Mouse (Mus musculus) midbrain, embryonic 14.5 days (tissue): ENCODE results near the gene Gm12355. TPM values are rescaled to one million over a fixed set of nuclear protein-coding genes. Genes with fewer than 3 reads are reported as not detected.

ENCODE experiments used
- ATAC-seq: fragments of 200-750 bp; cut with Nextera tagmentation; 2 replicates; pipeline ENCODE4 v1.8.0; 2017; ENCODE audit warnings: moderate number of reproducible peaks, moderate library complexity; ENCODE audit not compliant: low FRiP score, low TSS enrichment
- DNase-seq: peaks from one replicate; pipeline ENCODE4 v3.0.0-alpha.2; 2015
- H3K27ac ChIP-seq: fragments of 300-500 bp; sonication (generic); replicated peaks from 2 replicates; pipeline ENCODE4 v1.5.1; 2014; ENCODE audit warnings: mild to moderate bottlenecking, low read depth, low read length, moderate library complexity
- H3K27me3 ChIP-seq: fragments of 300-500 bp; sonication (generic); 2 replicates; pipeline ENCODE4 v1.6.1; 2014; ENCODE audit warnings: low read length, control low read depth, mixed read lengths; ENCODE audit not compliant: control insufficient read depth, insufficient read depth
- H3K36me3 ChIP-seq: fragments of 300-500 bp; sonication (generic); 2 replicates; pipeline ENCODE4 v1.6.1; 2014; ENCODE audit warnings: low read length, control low read depth; ENCODE audit not compliant: control insufficient read depth, insufficient read depth
- H3K4me1 ChIP-seq: fragments of 300-500 bp; sonication (generic); 2 replicates; pipeline ENCODE4 v1.6.1; 2014; ENCODE audit warnings: mild to moderate bottlenecking, antibody characterized with exemption, low read length, control low read depth; ENCODE audit not compliant: control insufficient read depth, insufficient read depth
- H3K4me2 ChIP-seq: fragments of 300-500 bp; sonication (generic); 2 replicates; pipeline ENCODE4 v1.6.1; 2014; ENCODE audit warnings: mild to moderate bottlenecking, low read length, moderate library complexity
- H3K4me3 ChIP-seq: fragments of 300-500 bp; sonication (generic); replicated peaks from 2 replicates; pipeline ENCODE4 v1.5.1; 2014; ENCODE audit warnings: low read depth, low read length
- H3K9ac ChIP-seq: fragments of 300-500 bp; sonication (generic); replicated peaks from 2 replicates; pipeline ENCODE4 v1.6.1; 2014; ENCODE audit warnings: mild to moderate bottlenecking, low read length, moderate library complexity
- H3K9me3 ChIP-seq: fragments of 300-500 bp; sonication (generic); 2 replicates; pipeline ENCODE4 v1.6.1; 2016; ENCODE audit warnings: low read length, control low read depth, mixed read lengths; ENCODE audit not compliant: control insufficient read depth
- WGBS: fragments of 180-500 bp; shearing (Covaris S2); extraction: QIAGEN DNeasy Blood & Tissue Kit; methylation state at CpG from one replicate; pipeline ENCODE4 v1.1.7; 2014; 5-methylcytosine and 5-hydroxymethylcytosine counted together
- polyA plus RNA-seq: library from polyadenylated mRNA; unstranded; fragments of >200 nt; fragmentation: Nextera tagmentation; extraction: Ambion mirVana; gene quantifications from 2 replicates; pipeline ENCODE4 v1.2.1, GENCODE M21; 2014

Gene Gm12355
- polyA plus RNA-seq, 1 experiment from 2014 or later = 0.71 TPM

DNA sequence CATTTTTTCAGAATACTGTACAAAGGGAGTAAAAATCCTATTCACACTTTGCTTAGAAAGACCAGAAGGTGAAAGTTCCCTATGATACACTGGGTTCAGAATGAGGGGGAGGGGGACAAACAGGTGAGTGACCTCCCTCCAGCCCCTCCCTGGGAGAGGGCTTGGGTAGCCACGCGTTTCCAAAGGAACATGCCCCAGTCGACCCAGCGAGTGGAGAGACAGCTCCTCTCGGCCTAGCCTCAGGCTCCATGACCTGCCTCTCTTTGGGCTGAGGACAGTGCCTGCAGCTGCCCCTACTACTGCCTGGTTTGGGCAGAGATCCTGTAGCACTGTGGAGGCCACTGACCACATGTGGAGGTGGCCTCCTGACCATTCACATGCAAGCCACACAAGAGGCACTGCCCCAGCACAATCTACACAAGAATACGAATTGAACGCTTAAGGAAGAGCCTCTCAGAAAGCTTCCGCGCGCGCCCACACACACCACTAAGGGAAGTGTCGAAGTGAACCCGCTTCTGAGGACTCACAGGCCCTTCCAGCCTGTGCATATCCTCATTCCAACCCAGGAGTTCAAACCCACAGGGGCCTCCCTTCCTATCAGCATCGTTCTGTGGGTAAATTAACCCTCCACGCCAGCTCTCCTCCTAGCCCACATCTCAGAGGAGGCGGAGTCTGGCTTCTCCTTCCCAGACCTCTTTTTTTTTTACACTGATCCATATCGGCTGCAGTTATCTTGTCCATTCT is 44.0 kb downstream of the Gm12355 start:
- peaks cover 34% of the 10 kb centered on the region for H3K36me3 ChIP-seq
- no peak overlapping the region for H3K4me2 ChIP-seq
- H3K27me3 ChIP-seq = no peaks in the 10 kb centered on the region
- no peak for DNase-seq
- 67% methylated on average over 17 of the region's 17 CpGs for WGBS
- no peak for ATAC-seq
- H3K9me3 ChIP-seq = no peaks in the 10 kb centered on the region
- H3K4me1 ChIP-seq = peaks cover 14% of the 10 kb centered on the region
- no peak overlapping the region for H3K9ac ChIP-seq
- no peak overlapping the region for H3K4me3 ChIP-seq
- no peak overlapping the region for H3K27ac ChIP-seq

DNA sequence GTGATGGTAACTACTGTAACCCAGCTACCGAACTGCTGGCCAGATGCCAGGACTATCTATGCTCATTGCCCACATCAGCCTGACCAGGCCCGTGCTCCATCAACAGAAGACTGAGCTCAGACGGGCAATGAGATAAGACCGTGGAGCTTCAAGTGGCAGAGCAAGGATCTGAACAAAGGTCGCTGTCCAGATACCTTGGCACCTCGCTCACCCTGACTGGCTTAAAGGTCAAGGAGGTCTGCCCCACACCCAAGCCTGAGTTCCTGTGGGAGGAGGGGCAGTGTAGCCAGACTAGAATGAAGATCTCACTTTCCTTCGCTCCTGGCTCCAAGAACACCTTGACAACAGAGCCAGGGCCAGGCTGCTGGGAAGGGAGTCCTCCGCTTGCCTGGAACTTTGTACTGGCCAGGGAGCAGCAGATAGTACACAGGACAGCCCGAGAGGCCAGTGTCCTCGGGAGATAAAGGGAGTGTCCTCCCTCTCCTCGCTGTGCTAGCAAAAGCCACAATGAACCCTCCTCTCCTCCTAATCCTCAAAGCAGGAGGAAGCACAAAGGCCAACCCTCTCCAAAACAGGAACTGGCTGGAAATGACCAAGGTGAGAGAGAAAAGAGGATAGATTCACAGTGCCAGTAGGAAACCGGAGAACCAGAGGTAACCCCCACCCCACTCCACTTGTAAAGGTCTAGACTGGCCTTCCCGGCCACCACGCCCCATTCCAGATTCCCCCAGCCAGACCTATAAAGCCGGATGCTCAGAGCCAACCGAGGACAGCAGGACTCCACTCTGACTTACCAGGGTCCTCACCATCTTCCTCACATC is 45.0 kb downstream of the Gm12355 start:
- no peak overlapping the region for H3K4me3 ChIP-seq
- H3K27me3 ChIP-seq = no peaks in the 10 kb centered on the region
- DNase-seq (no peak), ATAC-seq (no peak)
- H3K4me1 ChIP-seq = peaks cover 5% of the 10 kb centered on the region
- H3K9ac ChIP-seq = no peak overlapping the region
- no peak overlapping the region for H3K27ac ChIP-seq
- no peaks in the 10 kb centered on the region for H3K9me3 ChIP-seq
- peaks cover 34% of the 10 kb centered on the region for H3K36me3 ChIP-seq
- H3K4me2 ChIP-seq = no peak overlapping the region
- WGBS = 72% methylated on average over 16 of the region's 16 CpGs

DNA sequence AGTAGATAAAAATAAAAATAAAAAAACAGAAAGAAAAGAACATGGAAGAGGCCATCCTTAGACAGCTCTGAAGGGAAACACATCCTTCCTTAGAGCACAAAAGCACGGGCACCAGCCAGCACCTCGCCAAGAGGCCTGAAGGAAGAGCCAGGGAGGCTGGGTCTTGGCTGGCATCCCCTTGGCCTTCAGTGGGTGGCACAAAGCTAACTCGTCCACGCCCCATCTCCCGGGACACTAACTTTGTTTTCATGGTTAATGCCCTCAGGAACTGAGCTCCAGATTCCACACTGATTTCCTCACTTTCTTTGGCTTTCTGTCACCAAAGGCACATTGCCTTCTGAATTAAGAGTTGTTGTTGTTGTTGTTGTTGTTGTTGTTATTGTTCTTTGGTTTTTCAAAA is 47.7 kb downstream of the Gm12355 start:
- no peaks in the 10 kb centered on the region for H3K27me3 ChIP-seq
- no peak overlapping the region for H3K4me2 ChIP-seq
- DNase-seq = no peak
- ATAC-seq = no peak
- no peaks in the 10 kb centered on the region for H3K4me1 ChIP-seq
- WGBS = 90% methylated on average over 5 of the region's 5 CpGs
- no peaks in the 10 kb centered on the region for H3K9me3 ChIP-seq
- H3K27ac ChIP-seq = no peak overlapping the region
- H3K36me3 ChIP-seq = peaks cover 25% of the 10 kb centered on the region
- H3K4me3 ChIP-seq = no peak overlapping the region
- H3K9ac ChIP-seq = no peak overlapping the region

Other genes starting within 250 kb of the Gm12355 start
- 0.31 TPM in 1 of 2 replicates, not detected in the other for gene Tcap, start 241.8 kb downstream of the Gm12355 start, polyA plus RNA-seq
- 0.62 and 1.1 TPM in 2 replicates for gene Pnmt, start 239.2 kb downstream of the Gm12355 start, polyA plus RNA-seq
- 6.4 and 6.9 TPM in 2 replicates for gene Pgap3, start 225.2 kb downstream of the Gm12355 start, polyA plus RNA-seq
- 6.0 and 7.6 TPM in 2 replicates for gene Erbb2, start 213.2 kb downstream of the Gm12355 start, polyA plus RNA-seq
- 225 and 280 TPM in 2 replicates for gene Mien1, start 186.7 kb downstream of the Gm12355 start, polyA plus RNA-seq
- 0.58 and 0.67 TPM in 2 replicates for gene Grb7, start 179.3 kb downstream of the Gm12355 start, polyA plus RNA-seq
- gene Ikzf3, start 79.6 kb downstream of the Gm12355 start, polyA plus RNA-seq = 0.05 TPM in 1 of 2 replicates, not detected in the other
- not detected in 2 replicates for gene Zpbp2, start 74.6 kb downstream of the Gm12355 start, polyA plus RNA-seq
- 17.1 and 53.4 TPM in 2 replicates for gene Ormdl3, start 38.3 kb downstream of the Gm12355 start, polyA plus RNA-seq
- gene Lrrc3c, start 27.4 kb downstream of the Gm12355 start, polyA plus RNA-seq = not detected in 2 replicates
- not detected in 2 replicates for gene Gsdma3, start 699 bp upstream of the Gm12355 start, polyA plus RNA-seq
- not detected in 2 replicates for gene Gsdma2, start 21.1 kb upstream of the Gm12355 start, polyA plus RNA-seq
- gene Gsdma, start 38.7 kb upstream of the Gm12355 start, polyA plus RNA-seq = not detected in 2 replicates
- 135 and 164 TPM in 2 replicates for gene Psmd3, start 56.9 kb upstream of the Gm12355 start, polyA plus RNA-seq
- not detected in 2 replicates for gene Csf3, start 75.6 kb upstream of the Gm12355 start, polyA plus RNA-seq
- 65.7 and 81.1 TPM in 2 replicates for gene Med24, start 103.8 kb upstream of the Gm12355 start, polyA plus RNA-seq
- 175 and 194 TPM in 2 replicates for gene Thra, start 115.0 kb upstream of the Gm12355 start, polyA plus RNA-seq
- gene Nr1d1, start 149.7 kb upstream of the Gm12355 start, polyA plus RNA-seq = 3.0 TPM in 2 replicates
- 25.0 and 35.9 TPM in 2 replicates for gene Msl1, start 169.9 kb upstream of the Gm12355 start, polyA plus RNA-seq
- gene Casc3, start 179.2 kb upstream of the Gm12355 start, polyA plus RNA-seq = 46.6 and 57.3 TPM in 2 replicates
- 8.8 and 9.6 TPM in 2 replicates for gene Rapgefl1, start 211.1 kb upstream of the Gm12355 start, polyA plus RNA-seq
- 5.4 and 6.1 TPM in 2 replicates for gene Wipf2, start 238.0 kb upstream of the Gm12355 start, polyA plus RNA-seq